Mouse (Mus musculus): ENCODE measurements around the gene Phex. TPM values are rescaled to one million over a fixed set of nuclear protein-coding genes. Genes with fewer than 3 reads are reported as not detected.

Gene Phex
- total RNA-seq (2021): 1 to 10 TPM; 1.5 to 1.6 TPM
- long read RNA-seq, experiment 1, full-length matches to known transcripts: 1 of 4 reads
- long read RNA-seq, experiment 1, partial matches to known transcripts: 0 of 4 reads
- long read RNA-seq, experiment 1, other reads (novel, unspliced or antisense): 3 of 4 reads
- long read RNA-seq, experiment 2: 0 reads

DNA sequence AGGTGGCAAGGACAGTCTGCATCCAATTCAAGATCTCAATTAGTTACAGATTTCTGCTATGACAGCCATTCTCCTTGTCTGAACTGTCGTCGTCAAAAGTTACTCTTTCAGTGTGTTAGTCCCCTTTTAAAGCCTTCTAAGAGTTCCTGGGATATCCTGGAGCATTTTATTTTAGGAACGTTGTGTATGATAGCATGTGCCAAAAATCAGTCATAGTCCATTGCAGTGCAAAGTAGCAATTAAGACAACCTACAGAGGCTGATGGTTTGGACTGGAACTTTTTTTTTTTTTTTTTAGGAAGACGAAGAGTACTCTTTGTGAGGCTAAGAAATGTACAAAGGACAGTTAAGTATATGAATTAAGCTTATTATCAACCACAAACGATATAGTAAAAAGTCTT is at the start of gene Phex:
Phex (minus strand) TSS at position 101 of the 400 bp plus-strand sequence.
- DNase-seq (ENCODE audit: low spot score in 2 of 2): no peak

DNA sequence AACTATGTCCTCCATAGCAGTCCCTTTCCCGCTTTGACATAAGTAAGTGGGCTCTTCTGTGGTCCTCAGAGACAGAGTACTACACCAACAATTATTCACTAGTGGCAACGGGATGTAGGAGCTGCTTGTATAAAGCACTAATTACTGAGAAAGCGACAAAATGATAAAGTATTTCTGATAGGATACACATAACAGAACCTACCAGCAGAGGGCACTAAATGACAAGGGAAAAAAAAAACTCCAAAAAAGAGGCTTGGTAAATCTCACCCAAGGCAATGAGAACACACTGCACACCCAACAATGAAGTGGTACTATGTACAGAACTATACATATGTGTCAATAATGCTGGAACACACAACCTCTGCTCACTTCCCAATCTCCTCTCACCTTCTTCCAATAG is 47.6 kb upstream of the Phex start:
- no peak for DNase-seq (ENCODE audit: low spot score in 2 of 2)

DNA sequence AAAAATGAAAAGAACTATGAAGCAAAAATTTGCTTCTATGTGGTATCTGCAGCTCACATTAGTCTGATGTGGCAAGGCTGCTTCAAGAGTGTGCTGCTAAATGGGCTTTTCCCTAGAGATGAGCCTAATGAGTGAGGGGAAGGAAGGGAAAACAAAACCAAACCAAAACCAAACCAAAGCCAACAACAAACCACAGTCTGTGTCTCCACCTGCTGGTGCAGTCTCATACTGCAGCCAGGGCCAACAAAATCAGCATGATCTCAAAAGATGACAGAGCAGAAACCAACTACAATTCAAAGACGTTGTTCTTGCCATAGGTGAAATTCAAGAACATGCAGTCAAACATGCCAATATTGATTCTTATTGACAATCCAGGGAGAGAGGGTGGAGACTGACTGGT is 39.3 kb upstream of the Phex start:
- peak in 1 of 2 experiments; percentile 36 for DNase-seq (ENCODE audit: low spot score in 2 of 2)

DNA sequence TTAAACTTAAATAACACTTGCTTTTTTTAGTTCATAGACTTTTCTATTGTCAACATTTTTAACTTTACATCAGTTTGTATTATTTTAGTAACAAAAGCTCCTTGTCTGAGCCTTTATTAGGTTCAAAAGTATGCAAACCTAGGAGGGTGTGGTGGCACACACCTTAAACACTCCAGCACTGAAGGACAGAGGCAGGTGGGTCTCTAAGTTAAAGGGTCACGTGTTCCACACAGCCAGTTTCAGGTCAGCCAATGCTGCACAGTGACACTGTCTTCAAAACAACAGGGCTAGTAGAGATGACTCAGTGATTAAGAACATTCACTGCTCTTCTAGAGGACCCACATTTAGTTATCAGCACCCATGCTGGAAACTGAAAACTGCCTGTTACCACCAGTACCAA is 33.9 kb upstream of the Phex start:
- no peak for DNase-seq (ENCODE audit: low spot score in 2 of 2)

DNA sequence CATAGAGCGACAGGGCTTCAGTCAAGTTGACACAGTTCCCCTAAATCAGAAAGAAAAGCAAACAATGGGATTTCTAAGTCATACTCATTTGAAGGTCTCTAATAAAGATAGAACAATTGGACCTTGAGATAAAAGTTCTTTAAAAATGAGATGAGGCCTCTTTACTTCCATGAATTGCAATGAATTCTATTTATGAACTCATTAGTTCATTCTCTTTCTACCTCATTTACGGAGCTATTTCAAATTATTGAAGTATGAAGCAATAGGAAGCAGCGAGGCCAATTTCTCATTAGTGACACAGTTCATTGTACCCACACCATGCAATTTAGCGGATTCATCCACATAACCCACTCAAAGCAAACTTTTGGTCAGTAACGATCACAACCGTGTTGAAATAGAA is 32.3 kb upstream of the Phex start:
- no peak for DNase-seq (ENCODE audit: low spot score in 2 of 2)

DNA sequence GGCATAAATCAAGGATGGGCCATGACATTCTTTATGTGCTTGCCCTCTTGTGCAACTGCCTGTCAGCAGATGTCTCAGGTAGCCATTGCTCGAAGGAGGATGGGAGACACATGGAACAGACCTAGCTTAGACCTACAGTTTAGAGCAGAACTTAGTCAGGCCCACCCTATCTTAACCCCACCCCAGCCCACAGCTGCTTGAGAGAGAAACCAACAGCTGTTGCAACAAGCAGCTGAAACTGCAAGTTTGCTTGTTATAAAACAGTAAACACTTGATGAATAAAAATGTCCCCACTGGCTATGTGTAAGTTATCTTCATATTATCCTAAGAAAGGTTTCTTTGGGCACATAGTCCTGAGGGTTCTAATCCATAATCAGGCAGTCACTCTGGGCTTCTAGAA is 19.7 kb upstream of the Phex start:
- no peak for DNase-seq (ENCODE audit: low spot score in 2 of 2)

DNA sequence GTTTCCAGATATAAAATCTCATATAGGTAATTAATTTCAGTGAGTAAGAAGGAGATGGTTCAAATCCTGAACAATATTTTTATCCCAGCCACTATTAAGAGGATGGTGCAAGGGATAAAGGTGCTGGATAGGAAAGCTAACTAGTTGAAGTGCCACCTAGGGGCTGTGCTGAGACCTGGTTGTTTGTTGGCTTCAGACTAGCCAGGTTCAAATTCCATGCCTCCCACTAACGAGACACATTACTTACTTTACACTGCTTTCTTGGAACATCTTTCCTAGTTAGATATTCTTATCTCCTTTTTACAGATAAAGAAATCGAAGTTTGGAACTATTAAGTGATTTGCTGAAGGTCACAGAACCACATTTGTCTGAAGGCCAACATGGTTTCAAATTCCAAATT is 4.3 kb upstream of the Phex start:
- no peak for DNase-seq (ENCODE audit: low spot score in 2 of 2)

DNA sequence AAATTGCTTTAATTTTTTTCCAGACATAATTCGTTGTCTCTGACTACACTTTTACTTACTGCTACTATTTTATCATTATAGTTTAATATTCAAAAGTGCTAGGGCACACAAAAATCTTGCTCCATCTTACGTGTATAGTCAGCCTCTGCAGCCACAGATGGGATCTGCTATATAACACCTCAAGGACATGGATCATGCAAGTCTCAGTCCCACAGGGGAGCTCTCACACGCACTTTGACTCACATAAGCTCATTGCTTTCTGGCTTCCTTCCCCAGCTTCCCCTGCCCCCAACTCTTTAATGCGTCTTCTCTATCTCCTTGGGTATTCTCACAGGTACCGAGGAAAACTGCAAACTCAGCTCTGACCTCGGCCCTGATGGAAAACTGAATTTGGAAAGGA is 10.2 kb downstream of the Phex start:
- no peak for DNase-seq (ENCODE audit: low spot score in 2 of 2)

DNA sequence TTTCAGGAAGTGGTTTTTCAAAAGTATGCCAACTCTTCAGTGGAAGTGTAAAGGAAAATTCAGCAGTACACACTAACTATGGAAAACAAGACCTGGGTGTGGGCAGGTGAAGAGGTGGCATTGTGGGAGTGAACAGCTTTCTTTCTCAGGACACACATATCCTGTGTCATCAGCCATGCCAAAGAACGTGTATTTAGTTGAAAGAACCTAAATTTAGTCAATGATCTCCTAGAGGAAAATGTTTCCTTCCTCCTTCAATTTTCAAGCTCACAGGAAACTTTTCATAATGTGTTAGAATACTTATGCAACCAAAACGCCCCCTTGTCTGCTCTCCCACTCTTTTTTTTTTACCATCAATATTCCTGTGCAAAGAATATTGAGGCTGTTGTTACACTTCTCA is 23.9 kb downstream of the Phex start:
- DNase-seq (ENCODE audit: low spot score in 2 of 2): no peak

DNA sequence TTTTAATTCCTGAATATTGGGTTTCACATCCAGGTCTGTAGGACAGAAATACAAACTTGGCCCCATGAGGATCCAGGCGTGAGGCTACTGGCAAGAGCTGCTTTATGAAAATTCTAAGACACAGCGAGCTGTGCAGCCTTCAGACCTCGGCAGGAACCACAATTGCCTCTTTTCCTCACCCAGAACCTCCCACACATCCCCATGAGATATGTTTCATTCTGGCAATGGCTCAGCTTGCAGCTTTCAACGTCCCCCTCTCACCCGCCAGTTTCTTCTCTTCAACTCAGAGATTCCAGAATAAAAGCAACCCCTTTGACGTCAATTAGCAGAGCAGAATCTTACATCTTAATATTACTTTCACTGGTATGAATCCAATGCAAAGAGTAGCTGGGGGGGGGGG is 25.0 kb downstream of the Phex start:
- DNase-seq (ENCODE audit: low spot score in 2 of 2): no peak

DNA sequence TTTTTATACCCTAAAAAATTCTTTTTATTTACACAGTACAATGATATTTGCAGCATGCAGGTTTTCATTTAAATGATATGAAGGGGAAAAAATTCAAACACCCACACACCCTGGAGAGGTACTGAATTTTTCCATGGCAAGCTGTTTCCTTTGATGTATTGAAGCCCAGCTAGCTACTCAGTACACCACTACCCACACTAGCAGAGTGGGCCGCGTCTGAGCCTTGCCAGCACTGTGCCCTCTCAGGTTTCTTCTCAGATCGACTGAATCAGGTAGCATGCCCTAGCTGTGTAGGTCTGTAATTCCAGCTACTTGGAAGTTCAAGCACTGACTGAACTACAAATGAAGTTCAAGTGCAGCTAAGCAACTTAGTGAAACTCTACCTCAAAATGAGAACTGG is 26.7 kb downstream of the Phex start:
- DNase-seq (ENCODE audit: low spot score in 2 of 2): no peak

DNA sequence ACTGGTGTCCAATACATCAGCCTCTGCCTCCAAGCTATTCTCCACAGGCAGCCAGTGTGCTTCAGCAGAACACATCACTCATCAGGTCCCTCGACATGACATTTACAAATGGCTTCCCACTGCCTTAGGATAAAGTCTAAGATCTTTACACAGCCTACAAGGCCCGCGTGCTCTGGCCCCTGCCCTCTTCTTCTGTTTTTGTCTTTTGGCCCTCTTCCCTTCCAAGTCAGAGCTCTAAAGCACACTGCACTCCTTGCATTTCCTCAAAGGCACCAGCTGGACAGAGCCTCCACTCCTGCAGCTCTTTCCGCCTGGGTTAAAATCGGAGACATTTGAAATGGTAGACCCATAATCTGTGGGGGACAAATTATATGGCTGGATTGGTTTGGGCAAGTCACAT is 28.1 kb downstream of the Phex start:
- DNase-seq (ENCODE audit: low spot score in 2 of 2): no peak

DNA sequence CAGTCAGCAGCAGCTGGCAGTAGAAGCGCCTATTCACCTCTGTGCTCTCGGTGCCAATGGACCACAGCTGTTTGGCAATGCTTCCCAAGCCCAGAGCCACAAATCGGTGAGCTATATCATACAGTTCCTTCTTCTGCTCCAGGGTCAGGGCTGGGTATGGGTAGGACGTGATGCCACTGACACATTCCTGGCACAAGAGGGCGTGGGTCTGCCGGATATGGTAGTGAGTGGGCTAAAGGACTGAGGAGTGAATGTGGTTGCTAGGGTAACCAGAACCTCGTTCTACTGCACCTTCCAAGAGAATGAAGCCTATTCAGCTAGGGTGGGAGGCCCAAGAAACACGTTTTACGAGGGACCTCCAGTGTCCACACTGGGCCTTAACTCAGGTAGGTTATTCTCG is 36.3 kb downstream of the Phex start:
- DNase-seq (ENCODE audit: low spot score in 2 of 2): peak in 1 of 2 experiments; percentile 7

DNA sequence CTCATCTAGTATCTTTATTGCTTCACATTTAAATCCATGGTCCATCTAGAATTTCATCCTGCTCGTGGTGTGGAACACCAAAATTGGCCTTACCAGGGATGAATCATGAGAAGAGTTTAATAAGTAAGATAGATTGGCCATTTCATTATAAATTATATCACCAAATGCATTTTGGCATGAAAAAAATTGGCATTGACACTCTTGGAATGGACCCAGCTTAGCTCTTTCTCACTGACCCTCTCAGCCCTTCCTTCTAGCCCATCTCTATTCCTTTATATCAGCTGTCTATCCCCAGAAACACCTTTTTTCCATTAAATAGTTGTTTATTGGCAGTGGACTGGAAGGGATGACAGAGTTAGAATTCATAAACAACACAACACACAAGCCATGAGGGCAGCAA is 37.7 kb downstream of the Phex start:
- no peak for DNase-seq (ENCODE audit: low spot score in 2 of 2)

DNA sequence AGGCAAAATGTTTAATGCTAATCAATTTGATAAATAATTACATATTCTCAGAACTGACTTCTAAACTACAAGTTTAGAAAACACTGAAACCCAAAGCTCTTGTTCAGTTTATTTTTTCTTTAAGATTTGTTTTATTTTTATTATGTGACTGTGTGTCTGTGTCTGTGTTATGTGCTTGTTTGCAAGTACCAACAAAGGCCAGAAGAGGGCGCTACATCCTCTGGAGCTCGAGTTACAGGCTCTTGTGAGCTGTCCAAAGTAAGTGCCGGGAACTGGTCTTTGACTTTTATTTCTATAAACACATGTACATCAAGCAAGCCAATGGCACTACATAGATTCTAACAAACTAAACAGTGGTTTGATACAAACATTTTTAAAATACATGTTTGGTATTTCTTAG is 41.2 kb downstream of the Phex start:
- no peak for DNase-seq (ENCODE audit: low spot score in 2 of 2)

DNA sequence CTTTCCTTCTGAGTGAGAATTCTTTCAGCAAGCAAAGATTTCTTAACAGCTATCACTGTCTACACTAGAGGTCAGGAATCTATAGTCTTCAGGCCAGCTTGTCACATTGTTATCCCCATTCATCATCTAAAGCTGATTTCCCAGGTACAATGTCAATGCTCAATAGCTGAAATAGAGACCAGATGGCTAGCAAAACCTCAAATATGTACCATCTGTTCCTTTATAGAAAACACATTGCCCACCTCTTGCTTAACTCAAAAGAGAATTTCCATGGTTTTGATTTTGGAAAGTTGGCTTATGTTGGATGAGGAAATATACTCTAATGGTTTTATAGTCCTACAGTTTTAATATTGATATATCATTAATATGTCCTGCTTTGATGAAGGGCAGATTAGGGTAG is 45.9 kb downstream of the Phex start:
- DNase-seq (ENCODE audit: low spot score in 2 of 2): no peak

DNA sequence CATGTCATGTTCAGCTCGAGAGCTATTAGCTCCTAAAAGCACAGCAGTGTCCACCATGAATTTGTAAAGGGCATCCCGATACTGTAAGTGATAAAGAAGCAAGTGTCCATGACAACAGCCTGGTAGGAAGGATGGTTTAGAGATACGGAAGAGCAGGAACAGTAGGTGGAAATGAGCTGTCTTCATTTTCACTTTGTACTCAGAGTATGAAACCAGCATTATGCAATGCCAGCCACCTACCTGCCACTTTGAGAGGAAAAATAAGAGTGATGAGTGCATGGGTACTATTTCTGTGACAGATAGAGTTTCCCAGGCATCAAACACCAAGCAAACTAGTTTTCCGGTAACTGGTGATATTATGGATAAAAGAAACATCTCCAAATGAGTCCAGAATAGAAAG is 59.6 kb downstream of the Phex start:
- DNase-seq (ENCODE audit: low spot score in 2 of 2): no peak

DNA sequence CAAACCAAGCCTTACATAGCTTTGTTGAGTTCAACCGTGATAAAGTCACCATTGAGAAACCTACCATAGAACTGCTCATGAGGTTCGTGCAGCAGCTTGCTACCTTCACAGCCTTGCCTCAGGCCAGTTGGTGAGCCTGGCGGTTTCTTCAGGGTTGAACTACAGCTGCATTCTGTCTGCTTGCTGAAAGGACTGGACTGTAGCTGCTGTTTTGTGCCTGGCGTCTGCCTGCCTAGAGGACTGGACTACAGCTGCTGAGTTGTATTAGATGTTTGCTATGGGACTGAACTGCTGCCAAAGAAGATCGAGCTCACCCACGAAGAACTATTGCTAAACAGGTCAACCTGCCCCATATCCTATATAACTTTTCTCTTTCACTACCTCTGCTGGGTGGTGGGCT is 68.9 kb downstream of the Phex start:
- no peak for DNase-seq (ENCODE audit: low spot score in 2 of 2)

DNA sequence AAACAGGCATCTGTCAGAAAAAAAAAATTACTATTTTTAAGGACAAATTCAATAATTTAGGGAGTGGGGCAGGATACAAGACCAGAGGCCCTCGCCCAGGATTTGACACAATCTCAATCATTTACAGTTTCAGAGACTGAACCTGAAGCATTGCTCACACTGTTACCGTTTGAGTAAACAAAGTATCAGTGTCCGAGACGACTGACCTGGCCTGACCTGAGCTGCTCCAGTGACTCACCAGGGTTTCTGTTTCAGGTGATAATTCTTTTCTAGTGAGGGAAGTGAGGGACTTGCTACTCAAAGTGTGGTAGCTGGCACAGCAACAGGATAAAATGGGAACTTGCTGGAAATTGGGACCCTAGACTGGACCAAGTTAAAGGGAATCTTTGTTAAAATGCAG is 80.4 kb downstream of the Phex start:
- DNase-seq (ENCODE audit: low spot score in 2 of 2): no peak

DNA sequence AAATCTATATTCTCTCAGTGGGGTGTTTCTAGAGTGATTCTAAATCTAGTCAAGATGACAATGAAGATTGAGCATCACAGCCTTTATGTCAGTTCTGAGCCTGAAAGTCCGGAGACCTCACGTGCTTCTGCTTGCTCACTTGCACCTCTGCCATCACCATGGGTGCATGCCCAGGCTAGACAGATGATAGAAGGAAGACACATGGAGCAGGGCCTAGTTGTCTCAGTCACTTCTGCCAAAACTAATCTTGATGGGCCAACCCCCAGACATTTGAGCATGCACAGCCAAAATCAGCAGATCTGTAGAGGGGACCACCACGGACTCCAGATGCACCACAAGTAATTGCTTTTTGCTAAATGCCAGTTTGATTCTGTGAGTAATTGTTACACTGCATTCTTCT is 85.3 kb downstream of the Phex start:
- DNase-seq (ENCODE audit: low spot score in 2 of 2): no peak

DNA sequence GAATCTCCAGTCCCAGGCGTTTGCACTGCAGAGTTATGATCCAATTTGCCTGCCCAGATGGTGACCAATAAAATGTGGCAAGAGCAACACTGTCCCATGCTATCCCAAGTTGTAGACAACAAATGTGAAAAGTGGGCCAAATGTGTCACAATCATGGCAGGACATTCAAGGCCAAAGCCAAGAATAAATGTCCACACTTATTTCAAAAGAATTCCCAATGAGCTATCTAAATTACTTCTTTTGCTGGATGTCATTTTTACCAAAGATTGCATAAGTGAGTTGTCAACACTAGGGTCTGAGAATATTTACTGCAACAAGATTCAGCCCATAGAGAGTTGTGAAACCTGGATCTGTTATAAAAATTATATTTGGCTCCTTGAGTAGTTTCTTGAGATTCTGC is 86.7 kb downstream of the Phex start:
- peak in 1 of 2 experiments; percentile 7 for DNase-seq (ENCODE audit: low spot score in 2 of 2)

DNA sequence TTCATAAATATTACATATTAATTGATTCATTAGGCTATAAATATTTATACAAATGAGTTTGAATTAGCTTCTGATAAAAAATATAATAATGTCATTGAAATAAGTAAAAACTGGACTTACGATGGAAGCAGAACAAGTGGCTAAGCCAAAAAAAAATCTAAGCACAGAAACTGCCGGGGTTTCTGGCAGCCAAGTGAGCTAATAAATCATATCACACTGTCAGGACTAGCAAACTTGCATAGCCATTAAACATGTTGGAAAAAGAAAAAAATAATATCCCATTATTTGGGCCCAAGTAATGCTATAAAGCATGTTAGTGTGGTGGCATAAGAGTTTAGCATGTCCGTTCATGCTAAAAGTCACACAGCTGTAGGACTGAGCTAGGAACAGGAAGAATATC is 87.4 kb downstream of the Phex start:
- no peak for DNase-seq (ENCODE audit: low spot score in 2 of 2)

DNA sequence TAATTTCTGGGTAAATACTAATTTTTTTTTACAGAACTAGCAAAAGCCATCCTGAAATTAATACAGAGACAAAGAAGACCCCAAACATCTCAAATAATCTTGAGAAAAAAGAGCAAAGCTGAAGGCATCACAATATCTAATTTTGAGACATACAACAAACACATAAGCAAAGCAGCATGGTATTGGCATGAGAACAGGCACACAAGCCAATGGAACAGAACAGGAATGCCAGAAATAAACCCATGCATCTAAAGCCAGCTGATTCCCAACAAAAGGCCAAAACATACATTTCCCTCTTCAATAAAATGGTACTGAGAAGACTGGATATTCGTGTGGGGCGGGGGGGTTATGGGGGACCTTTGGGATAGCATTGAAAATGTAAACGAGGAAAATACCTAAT is 90.7 kb downstream of the Phex start:
- DNase-seq (ENCODE audit: low spot score in 2 of 2): no peak

DNA sequence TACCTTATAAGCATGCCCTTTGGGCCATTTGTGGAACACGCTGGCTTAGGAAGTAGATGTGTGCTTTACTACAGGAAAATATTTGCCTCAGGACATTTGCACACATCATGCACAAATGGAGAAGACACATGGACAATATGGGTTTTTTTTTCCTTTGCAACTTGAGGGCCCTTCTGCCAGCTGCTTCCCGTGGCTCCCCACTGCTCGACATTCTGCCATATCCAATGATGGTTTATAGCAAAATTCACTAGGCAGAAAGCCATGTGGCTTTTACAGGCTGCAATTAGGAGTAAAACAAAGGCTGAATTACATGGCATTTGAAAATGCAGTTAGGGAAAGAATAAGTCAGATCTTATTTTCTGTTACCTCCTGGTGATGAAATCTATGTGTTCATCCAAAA is 104.8 kb downstream of the Phex start:
- no peak for DNase-seq (ENCODE audit: low spot score in 2 of 2)
